Mouse (Mus musculus) heart, postnatal 10 days (tissue): ENCODE results near the gene Pth2. TPM values are rescaled to one million over a fixed set of nuclear protein-coding genes. Genes with fewer than 3 reads are reported as not detected.
"Not testable (repeated sequence)": the region's sequence is repeated elsewhere in the genome, so short reads cannot be mapped to it uniquely, and the experiment has no call there.

Experiments
- DNase-seq, 2 experiments: peaks; one replicate each; pipeline ENCODE4 v3.0.0; 2021
- intact Hi-C: fragments of 180-260 bp; cut with DNase I; formaldehyde crosslinking; loops from one replicate; pipeline ENCODE4 v1.15.1; 2025
- total RNA-seq, 2 experiments: library from RNA; stranded (reverse); gene quantifications; 2 replicates each; pipeline ENCODE4 v1.2.3; 2021

Gene Pth2
- total RNA-seq, 2 experiments from 2014 or later, result not detected

GRCm38 (mm10) chr7:45169495-45169894, 11.3 kb upstream of the Pth2 start:
- DNase-seq, result no peak
- intact Hi-C loops, result no loop called here

DNA sequence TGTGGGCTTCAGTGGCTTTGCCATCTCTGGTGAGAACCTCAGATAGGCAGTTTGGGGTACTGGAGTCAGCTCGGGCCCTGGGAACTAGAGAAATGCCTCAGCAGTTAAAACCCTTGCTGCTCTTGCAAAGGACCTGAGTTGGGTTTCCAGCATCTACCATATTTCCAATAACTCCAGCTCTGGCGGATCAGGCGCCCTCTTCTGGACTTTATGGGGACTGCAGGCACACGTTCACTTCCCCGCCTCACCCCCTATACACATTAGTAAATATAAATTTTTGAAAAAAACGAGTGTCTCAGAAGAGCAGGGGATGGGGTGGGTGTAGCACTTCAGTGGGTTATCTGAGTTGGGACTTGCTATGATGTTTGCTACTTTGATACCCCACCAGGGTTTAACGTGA, 7.8 kb upstream of the Pth2 start:
- no peak for DNase-seq

DNA sequence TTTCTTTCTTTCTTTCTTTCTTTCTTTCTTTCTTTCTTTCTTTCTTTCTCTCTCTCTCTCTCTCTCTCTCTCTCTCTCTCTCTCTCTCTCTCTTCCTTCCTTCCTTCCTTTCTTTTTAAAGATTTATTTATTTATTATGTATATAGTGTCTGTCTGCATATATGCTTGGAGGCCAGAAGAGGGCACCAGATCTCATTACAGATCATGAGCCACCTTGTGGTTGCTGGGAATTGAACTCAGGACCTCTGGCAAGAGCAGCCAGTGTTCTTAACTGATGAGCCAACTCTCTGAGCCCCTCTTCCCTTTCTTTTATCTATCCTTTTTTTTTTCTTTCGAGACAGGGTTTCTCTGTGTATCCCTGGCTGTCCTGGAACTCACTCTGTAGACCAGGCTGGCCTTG, 7.0 kb upstream of the Pth2 start:
- DNase-seq, intact Hi-C loops: not testable (repeated sequence)

More for the DNA sequence above, 7.8 kb upstream of the Pth2 start:
- intact Hi-C loops, result no loop called here

DNA sequence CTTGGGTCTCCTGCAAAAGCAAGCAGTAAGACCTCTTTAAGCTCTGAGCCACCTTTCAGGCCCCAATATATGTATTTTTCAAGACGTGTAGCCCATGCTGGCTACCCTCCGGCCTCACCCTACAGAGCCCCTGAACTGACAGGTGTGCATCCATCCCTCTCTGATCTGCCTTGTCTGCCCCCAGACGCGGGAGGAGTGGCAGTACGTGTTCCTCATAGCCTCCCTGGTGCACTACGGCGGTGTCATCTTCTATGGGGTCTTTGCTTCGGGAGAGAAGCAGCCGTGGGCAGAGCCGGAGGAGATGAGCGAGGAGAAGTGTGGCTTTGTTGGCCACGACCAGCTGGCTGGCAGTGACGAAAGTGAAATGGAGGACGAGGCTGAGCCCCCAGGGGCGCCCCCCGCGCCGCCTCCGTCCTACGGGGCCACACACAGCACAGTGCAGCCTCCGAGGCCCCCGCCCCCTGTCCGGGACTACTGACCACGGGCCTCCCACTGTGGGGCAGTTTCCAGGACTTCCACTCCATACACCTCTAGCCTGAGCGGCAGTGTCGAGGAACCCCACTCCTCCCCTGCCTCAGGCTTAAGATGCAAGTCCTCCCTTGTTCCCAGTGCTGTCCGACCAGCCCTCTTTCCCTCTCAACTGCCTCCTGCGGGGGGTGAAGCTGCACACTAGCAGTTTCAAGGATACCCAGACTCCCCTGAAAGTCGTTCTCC, 6.1 kb upstream of the Pth2 start:
- intact Hi-C loops, result no loop called here
- no peak for DNase-seq

- intact Hi-C loops, result no loop called here
These were observed 5.4 kb upstream of the Pth2 start for GRCm38 (mm10) chr7:45175398-45175797.

DNA sequence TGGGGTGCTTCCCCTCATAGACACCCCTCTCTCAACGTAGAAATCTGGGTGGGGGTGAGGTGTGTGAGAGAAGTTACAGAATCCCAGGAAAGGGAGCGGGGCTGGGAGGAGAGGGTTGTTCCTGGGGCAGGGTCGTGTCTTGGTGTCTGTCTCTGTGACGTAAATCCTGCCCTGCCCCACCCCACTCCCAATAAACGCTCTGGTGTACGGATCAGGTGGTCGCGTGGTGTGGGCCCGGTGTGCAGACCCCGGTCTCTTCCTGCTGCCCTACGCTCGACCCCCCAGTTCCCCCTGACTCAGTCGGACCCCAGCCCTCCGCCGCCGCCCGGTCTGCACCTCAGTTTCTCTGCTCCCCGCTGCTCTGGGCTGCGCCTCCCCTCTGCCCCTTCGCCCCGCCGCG, 4.9 kb upstream of the Pth2 start:
- intact Hi-C loops, result no loop called here
- no peak for DNase-seq

More at GRCm38 (mm10) chr7:45175398-45175797, 5.4 kb upstream of the Pth2 start:
- no peak for DNase-seq

GRCm38 (mm10) chr7:45176356-45176755, 4.4 kb upstream of the Pth2 start:
- DNase-seq, result no peak
- intact Hi-C loops, result no loop called here

GRCm38 (mm10) chr7:45178550-45178949, 2.2 kb upstream of the Pth2 start:
- DNase-seq, result no peak
- intact Hi-C loops, result no loop called here

GRCm38 (mm10) chr7:45179469-45179868, 1.3 kb upstream of the Pth2 start, which contains the start of gene Gfy:
Gene Gfy, minus strand, starts transcription at chr7:45179569.
- intact Hi-C loops, result no loop called here
- no peak for DNase-seq

- intact Hi-C loops, result no loop called here
- DNase-seq, result peak; percentile 11 to 24
These were observed 745 bp downstream of the Pth2 start for GRCm38 (mm10) chr7:45181540-45181939.

DNA sequence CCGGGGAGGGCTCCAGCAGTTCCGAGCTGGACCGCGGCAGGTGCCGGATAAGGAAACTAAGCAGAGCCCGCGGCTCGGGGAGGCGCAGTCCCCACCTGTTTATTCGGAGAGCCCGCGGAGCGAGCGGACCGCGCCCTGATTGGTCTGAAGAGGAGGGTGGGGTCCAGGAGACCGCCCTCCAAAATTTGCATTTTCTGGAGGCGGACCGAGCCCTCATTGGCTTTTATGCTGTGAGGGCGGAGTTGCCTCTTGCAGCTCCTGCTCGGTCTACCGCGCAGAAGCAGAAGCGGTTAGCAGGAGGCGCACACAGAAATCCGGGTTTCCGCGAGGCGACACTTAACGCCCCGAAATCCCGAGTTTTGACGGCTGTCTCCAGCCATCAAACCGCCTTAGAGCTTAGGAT, 1.4 kb downstream of the Pth2 start:
- intact Hi-C loops, result no loop called here
- peak; percentile 92 to 93 for DNase-seq

GRCm38 (mm10) chr7:45182606-45183005, 1.8 kb downstream of the Pth2 start:
- no peak for DNase-seq
- intact Hi-C loops, result no loop called here

DNA sequence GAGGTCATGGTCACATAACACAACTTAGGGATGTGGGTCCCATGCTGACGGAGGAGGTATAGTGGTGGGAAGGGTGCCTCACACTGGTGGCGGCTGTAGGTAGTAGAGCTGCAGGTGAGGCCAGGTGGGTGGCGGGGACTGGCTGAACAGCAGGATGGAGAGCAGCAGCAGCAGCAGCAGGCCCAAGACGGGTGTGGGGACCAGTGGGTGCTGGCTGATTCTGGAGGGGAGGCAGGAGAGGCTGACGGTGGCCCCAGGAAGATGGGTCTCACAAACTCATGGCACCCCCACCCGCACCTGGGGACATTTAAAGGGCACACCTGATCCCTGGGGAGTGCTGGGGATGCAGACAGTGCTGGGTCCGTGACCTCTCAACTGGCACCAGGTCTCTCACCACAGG, 2.9 kb downstream of the Pth2 start:
- no peak for DNase-seq
- intact Hi-C loops, result no loop called here

GRCm38 (mm10) chr7:45185921-45186320, 5.1 kb downstream of the Pth2 start:
- no peak for DNase-seq
- intact Hi-C loops, result no loop called here

DNA sequence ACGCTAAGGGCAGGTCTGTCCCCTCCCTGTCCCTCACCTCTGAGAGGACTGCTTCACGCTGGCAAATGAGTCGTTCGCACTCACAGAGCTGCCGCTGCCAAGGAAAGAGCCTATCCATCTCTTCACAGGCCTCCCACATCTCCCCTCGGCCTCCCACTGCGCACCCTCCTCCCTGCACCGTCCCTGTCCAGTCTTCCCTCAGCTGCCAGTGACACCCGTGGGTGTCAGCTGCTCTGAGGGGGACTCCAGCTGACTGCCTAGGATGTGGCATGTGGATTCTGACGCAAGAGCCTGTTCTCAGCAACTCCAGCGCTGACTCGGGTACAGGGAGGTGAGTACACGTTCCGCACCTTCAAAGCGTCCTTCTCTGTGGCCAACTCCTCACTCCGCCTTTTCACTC, 8.8 kb downstream of the Pth2 start:
- intact Hi-C loops, result no loop called here
- no peak for DNase-seq

GRCm38 (mm10) chr7:45190186-45190585, 9.4 kb downstream of the Pth2 start:
- DNase-seq, result no peak
- intact Hi-C loops, result no loop called here

DNA sequence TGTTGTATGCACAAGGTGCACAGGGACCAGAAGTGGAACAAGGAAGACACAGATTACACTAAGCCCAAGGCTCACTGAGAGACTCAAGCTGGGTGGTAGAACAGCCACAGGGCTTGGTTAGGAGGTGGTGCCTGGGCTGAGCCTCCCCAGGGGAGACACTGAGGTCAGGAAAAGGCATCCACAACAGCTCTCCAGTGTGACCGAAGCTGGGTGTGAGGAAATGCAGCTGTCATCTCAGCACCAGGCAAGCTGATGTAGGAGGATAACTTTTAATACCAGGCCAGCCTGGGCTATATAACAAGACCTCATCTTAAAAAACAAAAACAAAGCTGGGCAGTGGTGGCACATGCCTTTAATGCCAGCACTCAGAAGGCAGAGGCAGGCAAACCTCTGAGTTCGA, 10.4 kb downstream of the Pth2 start:
- DNase-seq, result peak in 1 of 2 experiments; percentile 19
- intact Hi-C loops, result no loop called here

- DNase-seq, result no peak
- intact Hi-C loops, result no loop called here
These were observed 11.1 kb downstream of the Pth2 start for GRCm38 (mm10) chr7:45191803-45192363.

- intact Hi-C loops, result no loop called here
- DNase-seq, result no peak
These were observed 12.0 kb downstream of the Pth2 start for GRCm38 (mm10) chr7:45192585-45193310.

- intact Hi-C loops, result no loop called here
- no peak for DNase-seq
These were observed 12.6 kb downstream of the Pth2 start for GRCm38 (mm10) chr7:45193406-45193805.

- intact Hi-C loops, result no loop called here
These were observed 13.3 kb downstream of the Pth2 start for GRCm38 (mm10) chr7:45193871-45194785.

More at GRCm38 (mm10) chr7:45193871-45194785, 13.3 kb downstream of the Pth2 start:
- DNase-seq, result no peak
